Mouse (Mus musculus) bone marrow macrophage, adult 2 months (primary cell): Measurements from ENCODE around the gene Mmp10.

Source experiments
- CTCF ChIP-seq: IDR thresholded peaks from 2 replicates; pipeline ENCODE4 v1.5.1; 2012; ENCODE audit warnings: low read depth, mild to moderate bottlenecking, low read length, moderate library complexity
- POLR2A ChIP-seq: IDR thresholded peaks from 2 replicates; pipeline ENCODE4 v1.6.1; 2012; ENCODE audit warnings: mild to moderate bottlenecking, low read depth, low read length, borderline replicate concordance

GRCm38 (mm10) chr9:7545920-7546319 lies 43.8 kb downstream of the Mmp10 start:
- TF ChIP-seq POLR2A (no peak), CTCF (no peak)
